Mouse (Mus musculus) midbrain, embryonic 16.5 days (tissue): Measurements from ENCODE around the gene Slc34a2. TPM values are rescaled to one million over a fixed set of nuclear protein-coding genes. Genes with fewer than 3 reads are reported as not detected.
A peak's percentile ranks its signal among the peaks of the same experiment; 100 is the strongest.

ENCODE experiments used
- ATAC-seq: fragments of 200-750 bp; cut with Nextera tagmentation; 2 replicates; pipeline ENCODE4 v1.8.0; 2017; ENCODE audit warnings: moderate TSS enrichment
- H3K27ac ChIP-seq: fragments of 300-500 bp; sonication (generic); 2 replicates; pipeline ENCODE4 v1.5.1; 2014; ENCODE audit warnings: mild to moderate bottlenecking, low read length, mixed read lengths
- H3K27me3 ChIP-seq: fragments of 300-500 bp; sonication (generic); 2 replicates; pipeline ENCODE4 v1.6.1; 2014; ENCODE audit warnings: low read depth, low read length, mixed read lengths; ENCODE audit not compliant: control insufficient read depth, insufficient read depth
- H3K36me3 ChIP-seq: fragments of 300-500 bp; sonication (generic); 2 replicates; pipeline ENCODE4 v1.6.1; 2014; ENCODE audit warnings: mild to moderate bottlenecking, low read length, moderate library complexity, mixed read lengths; ENCODE audit not compliant: control insufficient read depth, insufficient read depth
- H3K4me1 ChIP-seq: fragments of 300-500 bp; sonication (generic); 2 replicates; pipeline ENCODE4 v1.6.1; 2014; ENCODE audit warnings: mild to moderate bottlenecking, low read length, mixed read lengths; ENCODE audit not compliant: control insufficient read depth, insufficient read depth
- H3K4me2 ChIP-seq: fragments of 300-500 bp; sonication (generic); 2 replicates; pipeline ENCODE4 v1.6.1; 2014; ENCODE audit warnings: mild to moderate bottlenecking, low read length, mixed read lengths
- H3K4me3 ChIP-seq: fragments of 300-500 bp; sonication (generic); 2 replicates; pipeline ENCODE4 v1.5.1; 2014; ENCODE audit warnings: low read depth, mild to moderate bottlenecking, low read length, moderate library complexity, mixed read lengths
- H3K9ac ChIP-seq: fragments of 300-500 bp; sonication (generic); 2 replicates; pipeline ENCODE4 v1.6.1; 2014; ENCODE audit warnings: low read depth, low read length, mixed read lengths
- H3K9me3 ChIP-seq: fragments of 300-500 bp; sonication (generic); replicated peaks from 2 replicates; pipeline ENCODE4 v1.6.1; 2014; ENCODE audit warnings: mild to moderate bottlenecking, low read length, mixed read lengths; ENCODE audit not compliant: control insufficient read depth, poor library complexity, severe bottlenecking
- WGBS: fragments of 180-500 bp; shearing (Covaris S2); extraction: QIAGEN DNeasy Blood & Tissue Kit; methylation state at CpG from one replicate; pipeline ENCODE4 v1.1.7; 2014; 5-methylcytosine and 5-hydroxymethylcytosine counted together
- polyA plus RNA-seq: library from polyadenylated mRNA; unstranded; fragments of >200 nt; fragmentation: Nextera tagmentation; extraction: Ambion mirVana; gene quantifications from 2 replicates; pipeline ENCODE4 v1.2.1, GENCODE M21; 2015

Slc34a2 gene
- 0.07 and 0.15 TPM in 2 replicates for polyA plus RNA-seq

- Histone ChIP-seq H3K4me2 (no peak within 1 kb of the TSS), H3K9ac (no peak within 1 kb of the TSS), H3K4me3 (no peak within 1 kb of the TSS), H3K4me1 (no peaks in the 10 kb centered on the region), H3K36me3 (no peaks in the 10 kb centered on the region), H3K9me3 (no peaks in the 10 kb centered on the region), H3K27me3 (no peaks in the 10 kb centered on the region), H3K27ac (no peak within 1 kb of the TSS)
- no peak for ATAC-seq
- WGBS, result 92% methylated on average over 3 of the region's 3 CpGs
These were observed at the start of gene Slc34a2 for GRCm38 (mm10) chr5:53037781-53038180. Gene Slc34a2, plus strand, starts transcription at chr5:53038081.

- H3K4me3 ChIP-seq, result no peak overlapping the region
- 82% methylated on average over 8 of the region's 8 CpGs for WGBS
- H3K27ac ChIP-seq, result no peak overlapping the region
- ATAC-seq, result no peak
- no peaks in the 10 kb centered on the region for H3K9me3 ChIP-seq
- no peak overlapping the region for H3K9ac ChIP-seq
- H3K36me3 ChIP-seq, result no peaks in the 10 kb centered on the region
- H3K4me1 ChIP-seq, result no peaks in the 10 kb centered on the region
- no peaks in the 10 kb centered on the region for H3K27me3 ChIP-seq
- H3K4me2 ChIP-seq, result no peak overlapping the region
These were observed 47.1 kb upstream of the Slc34a2 start for GRCm38 (mm10) chr5:52990687-52991341.

GRCm38 (mm10) chr5:52992210-52992897, 45.5 kb upstream of the Slc34a2 start:
- Histone ChIP-seq H3K4me1 (no peaks in the 10 kb centered on the region), H3K27ac (no peak overlapping the region), H3K4me3 (no peak overlapping the region), H3K9ac (no peak overlapping the region), H3K9me3 (no peaks in the 10 kb centered on the region), H3K36me3 (no peaks in the 10 kb centered on the region), H3K4me2 (no peak overlapping the region), H3K27me3 (no peaks in the 10 kb centered on the region)
- 93% methylated on average over 11 of the region's 11 CpGs for WGBS
- ATAC-seq, result no peak

- no peak for ATAC-seq
- Histone ChIP-seq H3K4me1 (no peaks in the 10 kb centered on the region), H3K9me3 (no peaks in the 10 kb centered on the region), H3K27ac (no peak overlapping the region), H3K4me2 (no peak overlapping the region), H3K36me3 (no peaks in the 10 kb centered on the region), H3K9ac (no peak overlapping the region), H3K4me3 (no peak overlapping the region), H3K27me3 (no peaks in the 10 kb centered on the region)
- WGBS, result 89% methylated on average over 12 of the region's 12 CpGs
These were observed 44.2 kb upstream of the Slc34a2 start for GRCm38 (mm10) chr5:52993490-52994282.

GRCm38 (mm10) chr5:52995461-52995860, 42.4 kb upstream of the Slc34a2 start:
- H3K9me3 ChIP-seq, result no peaks in the 10 kb centered on the region
- no peak for ATAC-seq
- 91% methylated on average over 4 of the region's 4 CpGs for WGBS
- H3K4me2 ChIP-seq, result no peak overlapping the region
- H3K9ac ChIP-seq, result no peak overlapping the region
- H3K36me3 ChIP-seq, result no peaks in the 10 kb centered on the region
- H3K27ac ChIP-seq, result no peak overlapping the region
- H3K4me1 ChIP-seq, result no peaks in the 10 kb centered on the region
- no peak overlapping the region for H3K4me3 ChIP-seq
- H3K27me3 ChIP-seq, result no peaks in the 10 kb centered on the region

GRCm38 (mm10) chr5:52996145-52996544, 41.7 kb upstream of the Slc34a2 start:
- Histone ChIP-seq H3K27me3 (no peaks in the 10 kb centered on the region), H3K4me2 (no peak overlapping the region), H3K9me3 (no peaks in the 10 kb centered on the region), H3K4me3 (no peak overlapping the region), H3K36me3 (no peaks in the 10 kb centered on the region), H3K4me1 (no peaks in the 10 kb centered on the region), H3K27ac (no peak overlapping the region), H3K9ac (no peak overlapping the region)
- WGBS, result 21% methylated on average over 3 of the region's 3 CpGs
- peak; percentile 48; the same call in 1 of the 2 replicates for ATAC-seq

GRCm38 (mm10) chr5:52996601-52997000, 41.3 kb upstream of the Slc34a2 start:
- H3K27me3 ChIP-seq, result no peaks in the 10 kb centered on the region
- H3K4me1 ChIP-seq, result no peaks in the 10 kb centered on the region
- H3K9me3 ChIP-seq, result no peaks in the 10 kb centered on the region
- H3K36me3 ChIP-seq, result no peaks in the 10 kb centered on the region
- H3K4me2 ChIP-seq, result no peak overlapping the region
- no peak overlapping the region for H3K9ac ChIP-seq
- no peak for ATAC-seq
- H3K27ac ChIP-seq, result no peak overlapping the region
- WGBS, result 10% methylated on average over 8 of the region's 8 CpGs
- H3K4me3 ChIP-seq, result no peak overlapping the region

GRCm38 (mm10) chr5:52997032-52997431, 40.8 kb upstream of the Slc34a2 start:
- Histone ChIP-seq H3K9me3 (no peaks in the 10 kb centered on the region), H3K4me2 (no peak overlapping the region), H3K27me3 (no peaks in the 10 kb centered on the region), H3K27ac (no peak overlapping the region), H3K36me3 (no peaks in the 10 kb centered on the region), H3K4me3 (no peak overlapping the region), H3K4me1 (no peaks in the 10 kb centered on the region), H3K9ac (no peak overlapping the region)
- no peak for ATAC-seq
- 68% methylated on average over 9 of the region's 11 CpGs for WGBS
